Mouse (Mus musculus): ENCODE data around the gene Scn2a.

Gene Scn2a

DNA sequence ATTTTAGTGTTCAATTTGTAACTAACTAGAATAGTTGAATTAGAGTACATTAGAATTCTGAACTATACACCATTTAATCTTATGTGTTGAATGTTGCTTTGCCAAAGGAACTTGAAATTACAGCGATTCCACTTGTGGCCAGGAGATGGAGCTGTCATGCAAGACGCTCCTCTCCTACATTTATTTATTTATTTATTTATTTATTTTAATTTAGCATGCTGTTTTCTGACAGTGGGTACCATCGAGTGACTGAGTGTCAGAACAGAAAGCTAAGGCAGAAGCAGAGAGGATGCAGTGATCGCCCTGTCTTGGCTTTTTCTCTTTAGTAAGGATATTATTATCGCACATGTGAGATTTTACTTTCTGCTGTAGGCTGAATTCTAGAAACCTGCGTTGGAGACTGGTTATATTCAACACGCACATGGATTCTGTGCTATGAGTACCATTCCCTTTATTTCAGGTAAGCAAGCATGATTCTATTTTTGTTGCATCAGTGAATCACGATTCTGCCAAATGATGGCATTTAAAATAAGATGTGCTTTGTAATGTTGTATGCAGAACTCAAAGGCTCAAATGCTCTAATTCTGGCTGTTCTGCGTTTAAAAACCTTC, at the start of gene Scn2a:
Gene Scn2a, plus strand, starts transcription at position 216 of the 611 bp plus-strand sequence.
- DNase-seq (ENCODE audit: low read depth, low spot score): no peak

GRCm38 (mm10) chr2:65587679-65588078, 32.9 kb upstream of the Scn2a start:
- no peak for DNase-seq (ENCODE audit: low read depth, low spot score)

DNA sequence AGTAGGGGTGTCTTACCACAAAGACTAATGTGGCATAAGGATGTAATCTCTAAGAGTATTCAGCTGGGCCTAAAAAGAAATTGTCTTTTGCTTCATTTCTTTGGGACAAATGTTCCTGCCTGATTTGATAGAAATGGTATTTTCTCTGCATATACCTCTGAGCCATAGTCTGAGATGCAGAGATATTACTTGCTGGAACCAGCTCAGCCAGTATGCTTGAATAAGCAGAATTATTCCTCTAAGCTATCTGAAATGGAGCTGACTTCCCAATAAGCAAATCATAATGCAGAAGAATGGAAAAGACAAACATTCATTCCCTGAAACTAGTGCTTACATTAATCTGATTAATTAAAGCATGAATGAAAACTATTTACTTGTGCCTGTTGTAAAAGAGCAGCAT, 12.8 kb upstream of the Scn2a start:
- no peak for DNase-seq (ENCODE audit: low read depth, low spot score)

GRCm38 (mm10) chr2:65611887-65612286, 8.7 kb upstream of the Scn2a start:
- DNase-seq (ENCODE audit: low read depth, low spot score): no peak

DNA sequence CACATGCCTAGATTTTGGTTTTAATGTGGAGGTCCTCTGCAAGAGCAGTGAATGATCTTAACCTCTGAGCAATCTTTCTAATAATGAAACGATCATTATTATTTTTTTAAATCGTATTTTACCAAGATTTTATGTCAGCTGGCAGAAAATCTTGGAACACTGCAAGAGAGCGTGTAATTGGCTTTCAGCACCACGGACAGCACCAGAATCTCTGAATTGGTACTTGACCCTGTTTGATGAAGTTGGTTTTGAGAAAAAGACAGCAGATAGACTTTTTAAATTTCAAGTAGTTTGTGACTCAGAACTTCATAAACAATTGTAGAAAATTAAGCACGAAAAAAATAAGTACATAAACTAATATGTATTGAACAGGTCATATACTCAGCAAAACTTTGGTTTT, 790 bp upstream of the Scn2a start:
- DNase-seq (ENCODE audit: low read depth, low spot score): no peak

DNA sequence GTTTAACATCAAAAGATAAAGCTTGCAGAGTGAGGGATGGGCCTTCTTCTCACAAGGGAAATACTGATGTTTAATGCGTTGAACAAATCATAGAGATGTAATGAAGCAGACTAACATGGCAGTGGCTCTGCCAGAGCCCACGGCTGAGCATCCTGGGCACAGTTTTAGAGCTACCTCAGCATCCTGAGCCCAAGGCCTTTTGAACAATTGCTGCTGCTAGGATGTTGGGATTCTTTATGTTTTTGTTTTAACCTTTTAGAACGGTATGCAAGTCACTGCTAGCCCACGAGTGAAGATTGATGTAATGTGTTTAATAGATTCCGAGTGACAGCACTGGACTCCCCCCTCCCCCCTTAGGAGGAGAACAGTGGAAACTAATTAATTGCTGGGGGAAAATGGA, 683 bp downstream of the Scn2a start:
- DNase-seq (ENCODE audit: low read depth, low spot score): no peak

GRCm38 (mm10) chr2:65621838-65622237, 1.3 kb downstream of the Scn2a start:
- DNase-seq (ENCODE audit: low read depth, low spot score): no peak

GRCm38 (mm10) chr2:65652636-65653035, 32.1 kb downstream of the Scn2a start:
- DNase-seq (ENCODE audit: low read depth, low spot score): no peak

DNA sequence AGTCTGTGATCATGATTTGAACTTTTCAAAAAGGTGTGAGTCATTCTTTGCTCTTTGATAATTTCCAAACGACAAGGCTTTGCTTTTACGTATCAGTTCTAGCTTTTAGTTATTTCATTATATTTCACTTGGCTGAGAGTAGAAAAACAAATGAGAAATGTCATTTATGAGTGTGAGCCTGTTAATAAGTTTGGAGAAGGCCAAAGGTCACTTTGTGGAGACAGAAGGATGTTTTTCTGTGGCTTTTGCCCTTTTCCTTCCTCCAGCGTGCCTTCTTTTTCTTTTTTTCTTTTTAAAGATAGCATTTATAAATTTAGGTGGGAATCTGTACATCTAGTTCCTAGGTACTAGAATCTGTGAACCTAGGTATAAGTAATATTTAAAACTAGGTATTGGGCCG, 36.5 kb downstream of the Scn2a start:
- no peak for DNase-seq (ENCODE audit: low read depth, low spot score)

DNA sequence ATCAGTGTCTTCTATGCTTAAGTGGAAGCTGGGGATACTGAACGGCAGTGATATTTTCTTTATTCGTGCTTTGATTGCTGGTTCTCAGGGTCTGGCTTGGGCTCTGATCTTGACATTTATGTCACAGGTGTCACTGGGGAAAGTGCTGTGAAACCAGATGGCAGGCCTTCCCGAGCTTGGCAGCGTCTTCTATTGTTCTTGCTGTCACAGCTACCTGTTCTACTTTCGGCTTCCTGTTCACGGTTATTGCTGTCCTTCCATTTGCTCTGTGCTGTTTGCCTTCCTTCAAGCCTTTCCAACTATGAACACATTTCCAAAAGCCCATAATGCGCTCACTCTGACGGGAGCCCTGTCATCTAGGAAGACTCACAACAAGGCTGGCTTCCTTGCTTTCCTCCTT, 37.9 kb downstream of the Scn2a start:
- no peak for DNase-seq (ENCODE audit: low read depth, low spot score)

DNA sequence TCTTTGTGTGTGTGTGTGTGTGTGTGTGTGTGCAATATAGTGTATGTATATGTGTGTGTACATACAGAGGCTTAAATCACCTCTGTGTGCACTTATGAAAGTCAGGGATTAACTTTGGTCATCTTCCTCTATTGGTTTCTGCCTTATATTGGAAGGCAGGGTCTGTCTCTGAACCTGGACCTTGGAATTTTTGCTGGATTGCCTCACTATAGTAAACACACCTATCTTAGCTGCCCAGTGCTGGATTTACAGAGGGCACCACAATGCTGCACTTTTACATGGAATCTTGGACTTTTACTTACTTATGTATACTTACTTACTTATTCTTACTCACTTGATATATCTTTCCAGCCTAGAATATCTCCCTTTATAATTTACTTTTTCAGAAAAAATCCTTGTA, 43.3 kb downstream of the Scn2a start:
- DNase-seq (ENCODE audit: low read depth, low spot score): no peak

- no peak for DNase-seq (ENCODE audit: low read depth, low spot score)
These were observed 43.9 kb downstream of the Scn2a start for GRCm38 (mm10) chr2:65664481-65664880.

GRCm38 (mm10) chr2:65665180-65665579, 44.6 kb downstream of the Scn2a start:
- DNase-seq (ENCODE audit: low read depth, low spot score): no peak

DNA sequence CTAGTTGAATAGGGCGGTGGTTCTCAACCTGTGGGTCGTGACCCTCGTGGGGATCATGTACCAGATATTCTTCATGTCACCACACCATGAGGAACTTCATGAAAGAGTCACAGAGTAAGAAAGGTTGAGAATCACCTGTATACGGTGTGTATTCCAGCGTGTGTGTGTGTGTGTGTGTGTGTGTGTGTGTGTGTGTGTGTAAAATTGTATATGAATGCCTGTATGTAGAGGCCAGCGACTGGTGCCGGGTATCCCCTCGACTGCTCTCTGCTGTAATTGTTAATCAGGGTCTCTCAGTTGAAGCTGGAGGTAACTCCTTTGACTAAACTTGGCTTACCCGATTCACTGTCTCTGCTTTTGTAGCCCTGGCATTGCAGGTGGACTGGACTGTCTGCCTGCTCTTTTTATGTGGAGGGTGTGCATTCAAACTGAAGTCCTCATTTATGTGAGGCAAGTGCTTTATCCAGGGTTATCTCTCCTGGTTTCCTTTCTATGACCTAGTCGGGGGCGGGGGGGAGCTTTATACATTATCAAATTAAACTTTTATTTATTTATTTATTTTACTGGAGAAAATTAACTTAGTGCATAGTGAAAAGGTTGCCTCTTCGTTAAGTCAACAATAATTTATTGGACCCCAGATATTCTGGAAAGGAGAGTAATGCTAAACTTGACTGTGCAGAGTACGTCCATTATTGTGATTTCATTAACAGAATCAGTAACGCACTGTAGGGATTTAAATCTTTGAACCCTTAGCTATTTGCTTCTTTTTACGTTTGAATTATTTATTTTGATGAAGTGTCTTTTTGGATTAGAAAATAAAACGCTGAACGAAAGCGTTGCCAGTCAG, 47.2 kb downstream of the Scn2a start:
- no peak for DNase-seq (ENCODE audit: low read depth, low spot score)

DNA sequence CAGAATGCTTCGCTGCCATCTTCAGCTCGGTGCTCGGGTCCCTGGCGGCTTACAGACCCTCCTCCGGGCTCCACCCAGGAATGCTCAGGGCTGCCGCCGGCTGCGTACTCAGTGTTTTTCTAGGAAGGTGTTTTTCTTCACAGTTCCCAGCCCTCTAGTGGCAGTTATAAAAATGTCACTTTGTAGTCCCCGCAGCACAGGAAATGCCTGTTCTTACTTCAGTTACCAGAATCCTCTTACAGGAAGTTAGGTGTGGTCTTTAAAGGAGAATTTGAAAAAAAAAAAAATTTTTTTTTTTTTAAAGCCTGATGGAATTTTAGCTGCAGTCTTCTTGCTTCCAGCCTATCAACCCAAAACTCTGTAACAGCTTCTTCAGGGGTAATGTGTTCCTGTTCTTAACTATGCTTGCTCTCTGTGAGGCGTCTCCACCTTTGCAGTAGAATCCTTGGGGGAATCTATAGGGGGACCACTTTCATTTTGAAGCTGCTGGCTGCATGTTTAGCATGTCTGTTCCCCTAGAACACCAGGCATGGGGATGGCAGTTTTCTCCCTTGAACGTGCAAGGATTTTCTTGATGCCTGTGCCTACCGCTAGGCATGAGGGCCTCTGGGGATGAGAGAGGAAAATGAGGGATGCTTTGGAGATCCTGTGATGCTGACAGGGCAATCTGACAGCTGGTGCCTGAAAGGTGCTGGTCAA, 48.0 kb downstream of the Scn2a start:
- peak; percentile 54 for DNase-seq (ENCODE audit: low read depth, low spot score)

- no peak for DNase-seq (ENCODE audit: low read depth, low spot score)
These were observed 49.0 kb downstream of the Scn2a start for GRCm38 (mm10) chr2:65669561-65669960.

DNA sequence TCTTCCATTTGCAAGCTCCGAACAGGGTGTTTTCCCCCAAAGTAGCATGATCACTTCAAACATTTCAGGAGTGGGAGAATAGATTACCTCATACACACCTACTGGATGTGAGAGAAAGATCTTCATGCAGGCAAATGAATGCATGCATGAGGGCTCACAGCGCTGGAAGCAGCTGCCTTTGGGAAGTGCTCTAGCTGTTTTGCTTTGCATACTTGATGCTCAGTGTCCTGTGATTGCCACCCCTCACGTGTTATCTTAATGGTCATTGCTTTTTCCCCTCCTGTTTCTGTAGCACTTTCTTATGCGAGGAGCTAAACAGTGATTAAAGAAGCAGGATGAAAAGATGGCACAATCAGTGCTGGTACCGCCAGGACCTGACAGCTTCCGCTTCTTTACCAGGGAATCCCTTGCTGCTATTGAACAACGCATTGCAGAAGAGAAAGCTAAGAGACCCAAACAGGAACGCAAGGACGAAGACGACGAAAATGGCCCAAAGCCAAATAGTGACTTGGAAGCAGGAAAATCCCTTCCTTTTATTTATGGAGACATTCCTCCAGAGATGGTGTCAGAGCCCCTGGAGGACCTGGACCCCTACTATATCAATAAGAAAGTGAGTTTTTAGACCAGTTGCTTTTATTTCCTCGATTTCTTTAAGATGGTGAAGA, 49.7 kb downstream of the Scn2a start:
- no peak for DNase-seq (ENCODE audit: low read depth, low spot score)

DNA sequence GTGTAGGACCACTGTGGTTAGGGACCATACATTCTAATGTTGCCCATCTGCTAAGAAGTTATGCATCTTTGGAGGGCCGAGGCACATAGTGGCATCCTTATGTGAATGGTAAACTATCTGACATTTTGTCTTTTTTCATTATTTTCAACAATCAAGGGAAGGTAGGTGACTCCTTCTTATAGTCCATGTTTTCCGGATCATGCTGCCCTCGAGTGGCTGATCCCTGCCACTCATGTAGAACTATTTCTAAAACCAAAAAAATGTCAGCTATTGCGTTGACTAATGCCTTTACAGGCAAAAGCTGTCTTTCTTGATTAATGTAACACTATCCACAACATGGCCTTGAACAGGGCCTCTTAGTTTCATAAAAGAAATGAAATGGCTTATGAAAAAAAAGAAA, 59.0 kb downstream of the Scn2a start:
- DNase-seq (ENCODE audit: low read depth, low spot score): no peak

- DNase-seq (ENCODE audit: low read depth, low spot score): no peak
These were observed 64.6 kb downstream of the Scn2a start for GRCm38 (mm10) chr2:65685151-65685550.

DNA sequence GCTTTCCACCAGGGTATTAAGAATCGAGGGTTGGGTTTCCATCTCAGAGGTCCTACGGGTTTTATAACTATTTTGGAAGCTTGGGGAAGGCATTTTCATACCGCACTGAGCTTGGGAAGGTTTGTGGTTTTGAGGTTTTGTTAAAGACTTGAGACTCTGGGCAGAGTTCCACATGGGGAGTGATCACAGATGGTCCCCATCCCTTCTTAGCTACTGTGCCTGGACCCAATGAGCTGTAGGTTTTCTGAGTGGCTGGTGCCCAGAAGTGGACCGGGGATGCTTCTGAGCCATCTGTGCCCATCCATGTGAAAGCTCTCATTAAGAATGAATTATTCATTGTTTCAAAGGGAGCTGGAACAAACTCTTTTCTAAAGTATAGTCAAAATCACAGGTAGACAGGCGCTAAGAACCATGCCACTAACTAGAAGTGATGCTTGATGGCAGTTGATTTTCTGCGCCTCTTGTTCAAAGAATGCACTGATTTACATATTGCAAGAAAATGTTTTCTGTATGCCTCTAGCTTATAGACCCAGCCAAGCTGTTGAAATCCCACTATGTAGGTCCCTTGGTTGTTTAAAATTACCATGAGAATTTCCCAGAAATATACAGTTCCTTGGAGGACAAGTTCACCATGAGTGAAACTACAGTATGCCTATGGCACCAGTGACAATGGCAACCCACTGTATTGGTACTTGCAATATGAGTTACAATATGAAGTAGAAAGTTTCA, 70.0 kb downstream of the Scn2a start:
- DNase-seq (ENCODE audit: low read depth, low spot score): no peak

GRCm38 (mm10) chr2:65694485-65694884, 73.9 kb downstream of the Scn2a start:
- DNase-seq (ENCODE audit: low read depth, low spot score): no peak
